Mouse (Mus musculus): ENCODE measurements around the gene Unc13d.

Gene Unc13d

DNA sequence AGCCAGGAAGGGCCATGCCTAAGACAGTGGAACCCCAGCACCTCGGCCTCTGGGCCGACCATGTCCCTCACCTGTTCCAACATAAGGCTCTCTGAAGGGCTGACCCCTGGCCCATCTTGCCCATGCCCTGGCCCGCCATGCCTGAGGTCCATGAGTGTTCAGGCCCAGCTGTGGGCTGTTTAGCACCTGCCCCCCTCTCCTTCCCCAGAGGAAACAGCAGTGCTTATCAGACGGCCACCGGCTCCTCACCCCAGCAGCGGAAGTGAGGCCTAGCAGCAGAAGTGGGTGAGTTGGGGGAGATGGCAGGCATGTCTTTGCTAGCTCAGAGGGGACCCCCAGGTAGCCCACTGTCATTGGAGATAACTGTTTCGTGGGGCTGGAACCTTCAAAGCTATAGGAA is 925 bp downstream of the Unc13d start:
- no peak for DNase-seq (ENCODE audit: low spot score)

DNA sequence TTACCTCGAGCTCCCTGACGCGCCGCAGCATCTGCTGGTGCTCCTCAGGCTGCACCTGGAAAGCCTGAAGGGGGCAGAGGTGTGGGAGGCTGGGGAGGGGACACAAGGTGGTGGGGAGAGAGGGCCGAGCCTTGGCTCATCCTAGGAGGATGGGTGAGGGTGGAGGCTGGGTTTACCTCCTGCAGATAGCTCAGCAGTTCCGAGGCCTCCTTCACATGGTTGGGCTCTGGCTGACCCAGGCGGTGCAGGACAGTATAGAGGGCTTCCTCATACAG is 1.6 kb downstream of the Unc13d start:
- no peak for DNase-seq (ENCODE audit: low spot score)

DNA sequence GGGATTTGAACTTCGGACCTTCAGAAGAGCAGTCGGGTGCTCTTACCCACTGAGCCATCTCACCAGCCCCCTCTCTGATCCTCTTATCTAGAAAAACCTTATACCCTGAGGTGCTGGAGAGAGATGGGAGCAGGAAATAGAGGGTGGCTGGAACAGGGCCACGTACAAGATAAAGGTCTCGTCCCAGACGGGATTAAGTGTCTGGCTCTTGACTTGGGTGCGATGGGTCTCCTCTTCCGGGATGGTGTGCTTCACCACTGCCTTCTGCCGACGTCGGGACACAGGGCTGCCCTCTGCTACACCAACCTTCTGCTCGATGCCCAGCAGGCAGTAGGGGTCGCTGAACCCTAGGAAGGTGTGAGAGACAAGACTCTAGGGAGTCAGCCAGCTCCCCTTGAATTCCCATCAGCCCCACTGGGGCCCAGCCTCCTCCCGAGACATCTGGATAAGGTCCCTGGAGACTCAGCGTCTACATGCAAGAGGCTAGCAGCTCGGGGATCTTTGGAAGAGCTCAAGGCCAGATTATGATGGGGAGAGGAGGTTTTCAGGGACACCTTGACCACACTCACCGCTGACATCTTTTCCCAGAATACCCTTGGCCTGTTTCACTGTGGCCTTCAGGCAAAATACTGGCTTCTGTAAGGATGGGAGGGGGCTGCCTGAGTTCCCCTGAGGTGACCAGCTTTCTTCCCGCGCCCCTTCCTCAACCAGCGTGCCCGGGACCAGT is 2.1 kb downstream of the Unc13d start:
- no peak for DNase-seq (ENCODE audit: low spot score)

DNA sequence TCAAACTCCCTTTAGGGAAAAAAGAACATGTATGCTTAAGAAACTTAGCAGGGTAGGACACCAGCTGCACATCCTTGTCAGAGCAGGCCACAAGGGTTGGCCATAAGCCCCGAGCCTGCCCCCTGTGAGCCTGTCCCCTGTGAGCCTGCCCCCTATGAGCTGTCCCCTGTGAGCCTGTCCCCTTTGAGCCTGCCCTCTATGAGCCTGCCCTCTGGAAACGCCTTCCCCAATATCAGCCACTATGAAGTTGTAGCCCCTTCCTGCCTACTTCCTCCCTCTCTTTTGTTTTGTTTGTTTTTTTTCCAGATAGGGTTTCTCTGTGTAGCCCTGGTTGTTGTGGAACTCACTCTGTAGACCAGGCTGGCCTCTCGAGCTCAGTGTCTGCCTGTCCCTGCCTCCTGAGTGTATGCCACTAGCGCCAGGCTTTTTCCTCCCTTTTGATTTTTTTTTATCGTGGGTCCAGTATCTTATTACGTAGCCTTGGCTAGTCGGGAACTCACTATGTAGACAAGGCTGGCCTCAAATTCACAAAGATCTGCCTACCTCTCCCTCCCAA is 3.2 kb downstream of the Unc13d start:
- no peak for DNase-seq (ENCODE audit: low spot score)

DNA sequence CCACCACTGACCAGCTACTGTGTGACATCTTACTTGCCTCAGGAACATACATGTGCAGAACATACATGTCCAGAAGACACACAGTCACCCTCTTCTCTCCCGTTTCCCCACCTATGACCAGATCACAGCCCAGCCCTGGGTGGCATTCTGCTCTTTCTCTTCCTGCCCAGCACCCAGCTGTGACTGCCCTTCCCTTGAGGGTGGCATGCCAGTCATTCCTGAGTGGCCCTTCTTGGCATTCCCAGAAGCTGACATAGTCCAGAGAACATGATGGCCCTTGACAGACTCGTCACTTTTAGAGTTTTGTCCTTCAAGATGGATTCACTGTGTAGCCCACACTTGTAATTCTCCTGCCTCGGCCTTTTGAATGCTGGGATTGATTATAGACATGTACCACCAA is 5.2 kb downstream of the Unc13d start:
- no peak for DNase-seq (ENCODE audit: low spot score)

DNA sequence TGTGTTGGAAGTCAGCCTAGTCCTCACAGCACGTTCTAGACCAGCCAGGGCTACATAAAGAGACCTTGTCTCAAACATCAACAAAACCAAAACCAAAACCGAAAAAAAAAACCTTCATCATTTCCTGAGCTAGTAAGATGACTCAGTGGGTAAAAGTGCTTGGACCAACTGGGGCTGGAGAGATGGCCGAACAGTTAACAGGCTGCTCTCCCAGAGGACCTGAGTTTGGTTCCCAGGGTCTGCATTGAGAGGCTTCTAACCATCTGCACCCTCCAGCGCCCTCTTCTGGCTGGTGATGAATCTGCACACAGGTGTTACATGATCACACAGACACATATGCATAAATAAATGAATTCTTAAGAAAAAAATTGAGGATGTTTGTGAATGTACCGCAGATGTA is 6.3 kb downstream of the Unc13d start:
- DNase-seq (ENCODE audit: low spot score), result no peak

DNA sequence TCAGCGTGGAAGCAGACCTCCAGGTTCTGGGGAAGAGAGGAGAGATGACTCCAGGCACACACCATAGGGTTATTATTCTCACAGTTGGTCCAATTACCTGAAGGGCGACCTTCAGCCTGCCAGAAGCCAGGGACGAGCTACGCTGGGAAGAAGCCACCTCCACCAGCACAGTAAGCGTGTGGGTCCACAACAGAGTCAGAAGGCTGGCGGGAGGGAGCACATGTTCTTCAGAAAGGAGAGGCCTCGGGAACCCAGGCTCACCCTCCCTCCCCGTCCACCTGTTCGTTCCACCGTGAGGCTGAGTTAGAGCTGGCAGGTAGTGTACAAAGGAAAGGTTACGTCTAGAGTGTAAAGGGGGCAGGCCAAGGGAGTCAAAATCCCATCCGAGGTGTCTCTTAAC is 12.4 kb downstream of the Unc13d start:
- no peak for DNase-seq (ENCODE audit: low spot score)

DNA sequence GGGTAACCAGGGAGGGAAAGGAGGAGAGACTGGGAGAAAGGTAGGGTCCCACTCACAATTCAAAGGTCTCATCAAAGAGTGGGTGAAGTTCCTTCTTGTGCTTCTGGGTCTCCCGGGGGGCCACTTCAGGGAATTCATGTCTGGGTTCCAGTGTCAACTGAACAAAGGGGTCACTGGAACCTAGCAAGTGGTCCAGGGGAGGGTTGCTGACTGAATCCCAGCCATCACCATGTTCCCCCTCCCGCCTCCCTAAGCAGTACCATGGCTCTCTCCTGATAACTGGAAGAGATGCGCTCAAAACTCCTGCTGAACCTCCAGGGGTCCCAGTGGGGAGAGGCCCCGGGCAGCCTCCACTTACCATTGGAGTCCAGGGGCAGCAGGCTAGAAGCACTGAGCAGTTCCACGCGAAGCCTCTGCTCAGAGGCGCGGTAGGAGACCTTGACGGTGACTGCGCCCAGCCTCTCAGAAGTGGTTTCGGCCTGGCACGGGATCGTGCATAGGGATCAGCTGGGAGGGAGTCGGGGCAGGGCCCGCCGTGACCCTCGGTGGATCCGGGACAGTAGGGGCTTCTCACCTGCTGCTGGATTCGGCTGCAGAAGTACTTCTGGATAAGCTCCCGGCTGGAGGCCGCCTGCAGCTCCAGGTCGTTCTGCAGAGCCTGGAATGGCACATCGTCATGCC is 13.4 kb downstream of the Unc13d start:
- no peak for DNase-seq (ENCODE audit: low spot score)

DNA sequence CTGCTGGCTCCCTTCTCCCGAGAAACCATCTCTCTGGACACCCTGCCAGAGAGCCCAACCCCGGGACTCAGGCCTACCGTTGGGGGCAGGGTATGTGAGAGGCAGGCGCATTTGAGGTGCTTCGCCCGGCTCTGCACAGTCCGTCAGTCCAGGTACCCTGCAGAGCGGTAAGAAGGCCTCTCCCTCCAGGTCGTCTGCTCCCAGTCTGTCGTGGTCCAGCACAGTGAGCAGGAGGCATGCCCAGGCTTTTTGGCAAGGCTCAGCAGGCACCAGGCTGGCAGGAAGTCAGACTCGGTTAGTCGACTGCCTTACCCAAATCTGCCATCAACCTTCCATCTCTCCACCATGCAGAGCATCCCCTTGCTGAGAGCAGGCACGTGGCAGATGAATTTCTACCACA is 14.2 kb downstream of the Unc13d start:
- no peak for DNase-seq (ENCODE audit: low spot score)

DNA sequence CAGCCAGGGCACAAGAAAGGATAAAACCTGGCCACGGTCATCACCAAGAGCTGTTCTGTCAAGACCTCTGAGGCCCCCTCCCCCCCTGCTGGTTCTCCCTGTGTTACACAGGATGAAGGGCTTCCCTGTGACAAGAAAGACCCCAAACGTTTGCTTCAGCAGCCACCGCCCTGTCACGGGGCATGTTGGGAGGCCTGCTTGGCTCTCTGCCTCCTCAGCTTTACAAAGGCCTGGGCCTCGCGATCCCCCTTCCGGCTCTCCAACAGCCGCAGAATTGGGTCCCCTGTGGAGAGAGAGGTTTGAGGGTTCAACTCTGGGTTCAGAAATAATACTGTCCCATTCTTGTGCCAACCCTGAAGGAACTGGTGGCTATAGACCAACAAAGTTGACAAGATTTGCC is 15.2 kb downstream of the Unc13d start:
- no peak for DNase-seq (ENCODE audit: low spot score)

DNA sequence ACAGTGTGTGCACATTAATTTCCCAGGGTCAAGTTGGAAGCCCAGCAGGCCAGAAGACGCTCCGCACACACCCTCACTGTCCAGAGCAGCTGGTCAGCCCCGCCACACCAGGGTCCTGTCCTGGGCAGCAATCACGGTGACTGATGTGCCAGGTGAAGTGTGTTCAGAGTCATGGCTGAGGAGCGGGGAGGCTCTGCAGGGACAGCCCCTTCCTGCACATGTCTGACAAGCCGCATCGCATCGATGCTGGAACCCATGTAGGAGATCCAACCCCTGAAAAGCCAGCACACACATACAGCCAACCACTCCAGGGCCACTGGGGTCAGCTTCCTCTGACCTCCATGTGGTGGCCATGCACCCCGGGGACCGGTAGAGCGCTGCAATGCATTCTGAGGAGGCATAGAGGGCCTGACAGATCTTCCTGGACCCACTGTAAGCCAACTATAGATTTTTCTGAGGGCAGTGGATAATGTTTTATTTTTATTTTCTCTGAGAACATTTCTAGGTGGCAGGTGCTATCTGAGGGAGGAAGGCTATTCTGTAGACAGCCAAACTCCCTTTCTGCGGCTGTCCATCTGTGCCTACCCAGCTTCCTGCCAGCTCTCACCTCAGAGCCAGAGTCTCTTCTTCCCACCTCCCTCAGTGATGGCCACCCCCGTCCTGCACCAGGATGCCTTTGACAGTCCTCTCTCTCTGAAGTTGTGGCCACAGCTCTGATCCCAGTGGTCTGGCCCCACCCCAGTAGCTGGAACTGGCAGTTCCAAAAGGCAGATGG is 15.9 kb downstream of the Unc13d start:
- no peak for DNase-seq (ENCODE audit: low spot score)

DNA sequence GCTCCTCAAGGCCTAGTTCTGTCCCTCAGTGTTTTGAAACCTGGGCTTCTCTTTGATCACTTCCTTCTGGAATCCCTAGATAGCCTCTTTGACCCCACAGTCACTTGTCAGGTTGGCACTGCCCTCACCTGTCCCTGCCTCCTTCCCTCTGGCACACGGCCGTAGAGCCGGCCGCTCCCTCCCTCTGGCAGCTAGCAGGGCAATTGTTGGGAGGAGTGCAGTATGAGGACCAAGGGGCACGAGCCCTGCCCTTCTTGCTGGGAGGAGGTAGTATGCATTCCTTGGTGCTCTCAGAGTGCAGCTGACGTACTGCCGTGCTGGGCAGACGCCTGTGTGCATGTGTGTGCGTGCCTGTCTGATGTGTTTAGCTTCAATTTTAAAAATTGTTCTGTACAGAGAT is 17.2 kb downstream of the Unc13d start:
- no peak for DNase-seq (ENCODE audit: low spot score)

DNA sequence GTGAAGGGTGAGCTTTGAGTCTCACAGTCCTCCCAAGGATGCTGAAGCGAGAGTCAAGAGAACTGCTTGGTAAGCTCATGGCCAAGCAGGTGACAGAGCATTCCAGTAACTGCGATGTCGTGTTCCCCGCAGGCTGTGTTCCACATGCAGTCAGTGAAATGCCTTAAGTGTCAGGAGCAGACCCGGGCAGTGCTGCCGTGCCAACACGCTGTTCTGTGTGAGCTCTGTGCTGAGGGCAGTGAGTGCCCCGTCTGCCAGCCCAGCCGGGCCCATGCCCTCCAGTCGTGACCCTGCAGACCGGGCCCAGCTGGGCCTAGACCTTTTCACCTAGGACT is 18.1 kb downstream of the Unc13d start:
- DNase-seq (ENCODE audit: low spot score), result no peak

DNA sequence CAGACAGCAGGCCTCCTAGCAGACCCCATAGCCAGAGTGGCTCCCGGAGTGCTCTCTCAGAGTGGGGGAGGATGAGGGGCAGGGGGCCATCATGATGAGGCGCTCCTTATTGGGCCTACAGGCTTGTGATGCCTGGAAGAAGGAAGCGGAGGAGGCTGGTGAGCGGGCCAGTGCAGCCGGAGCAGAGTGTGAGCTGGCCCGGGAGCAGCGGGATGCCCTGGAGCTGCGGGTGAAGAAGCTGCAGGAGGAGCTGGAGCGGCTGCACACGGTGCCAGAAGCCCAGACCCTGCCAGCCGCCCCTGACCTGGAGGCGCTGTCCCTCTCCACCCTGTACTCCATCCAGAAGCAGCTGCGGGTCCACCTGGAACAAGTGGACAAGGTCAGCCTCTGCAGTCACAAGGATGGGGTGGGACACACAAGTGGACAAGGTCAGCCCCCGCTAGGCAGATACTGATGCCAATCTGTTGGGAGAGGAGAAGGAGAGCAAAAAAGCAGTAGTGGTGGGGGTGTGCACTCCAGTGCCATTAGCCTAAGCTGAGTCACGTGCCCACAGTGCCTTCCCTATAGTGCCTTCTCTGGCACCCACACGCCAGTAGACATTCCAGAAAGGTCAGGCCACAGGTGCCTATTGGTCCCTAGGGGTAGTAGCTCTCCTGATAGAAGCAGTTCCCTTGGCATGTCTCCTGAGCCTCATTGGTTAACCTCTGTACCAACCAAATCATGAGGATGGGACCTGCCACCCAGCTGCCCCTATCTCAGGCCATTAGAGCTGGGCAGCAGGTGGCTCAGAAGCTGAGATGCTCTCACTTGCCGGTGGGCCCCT is 18.7 kb downstream of the Unc13d start:
- no peak for DNase-seq (ENCODE audit: low spot score)

DNA sequence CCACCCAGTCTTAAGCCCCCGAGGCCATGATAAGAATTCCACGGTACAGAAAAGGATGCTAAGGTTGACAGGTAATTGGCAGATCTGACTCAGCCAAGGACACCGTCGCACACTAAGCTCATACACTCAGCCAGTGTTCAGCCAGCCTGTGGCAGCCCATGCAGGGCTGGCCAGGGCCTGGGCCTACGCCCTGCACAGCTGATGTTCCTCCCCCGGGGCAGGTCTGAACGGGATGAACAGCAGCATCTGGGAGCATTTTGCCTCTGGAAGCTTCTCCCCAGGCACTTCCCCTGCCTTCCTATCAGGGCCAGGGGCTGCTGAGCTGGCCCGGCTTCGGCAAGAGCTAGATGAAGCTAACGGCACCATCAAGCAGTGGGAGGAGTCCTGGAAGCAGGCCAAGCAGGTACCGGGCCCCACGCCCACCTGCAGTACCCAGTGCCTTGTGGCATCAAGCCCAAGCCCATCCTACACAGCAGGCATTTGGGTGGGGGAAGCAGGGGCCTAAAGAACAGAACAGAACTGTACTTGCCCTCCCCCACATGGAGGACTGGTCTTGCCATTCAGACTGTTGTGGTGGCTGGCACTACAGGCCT is 19.6 kb downstream of the Unc13d start:
- no peak for DNase-seq (ENCODE audit: low spot score)

DNA sequence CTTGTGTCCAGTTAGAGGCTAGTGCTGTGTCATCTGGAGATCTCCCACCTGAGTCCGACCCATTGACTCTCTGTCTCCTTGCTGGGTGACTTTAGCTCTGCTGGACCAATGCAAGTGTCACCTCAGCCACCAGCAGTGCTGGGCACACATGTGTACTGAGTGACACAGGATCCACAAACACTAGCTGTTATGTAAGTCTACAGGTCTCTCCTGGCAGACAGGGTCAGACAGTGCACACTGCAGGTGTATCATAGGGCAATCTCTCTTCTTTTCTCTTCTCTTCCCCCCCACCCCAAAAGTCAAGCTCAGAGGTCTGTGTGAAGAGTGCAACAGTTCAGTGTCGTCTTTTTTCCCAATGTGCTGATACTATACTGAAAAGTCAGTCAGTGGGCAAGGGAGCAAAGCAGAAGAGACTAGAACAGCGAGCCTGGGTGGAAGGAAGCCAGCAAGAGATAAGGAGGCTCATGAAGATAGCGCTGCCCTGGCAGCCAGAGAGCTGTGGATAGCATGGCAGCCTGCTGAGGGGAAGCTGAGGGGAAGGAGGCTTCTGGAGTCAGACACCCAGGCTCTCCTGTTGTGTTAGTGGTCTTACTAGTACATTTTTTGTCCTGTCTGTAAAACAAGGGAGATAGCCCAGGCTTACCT is 20.4 kb downstream of the Unc13d start:
- DNase-seq (ENCODE audit: low spot score), result no peak

DNA sequence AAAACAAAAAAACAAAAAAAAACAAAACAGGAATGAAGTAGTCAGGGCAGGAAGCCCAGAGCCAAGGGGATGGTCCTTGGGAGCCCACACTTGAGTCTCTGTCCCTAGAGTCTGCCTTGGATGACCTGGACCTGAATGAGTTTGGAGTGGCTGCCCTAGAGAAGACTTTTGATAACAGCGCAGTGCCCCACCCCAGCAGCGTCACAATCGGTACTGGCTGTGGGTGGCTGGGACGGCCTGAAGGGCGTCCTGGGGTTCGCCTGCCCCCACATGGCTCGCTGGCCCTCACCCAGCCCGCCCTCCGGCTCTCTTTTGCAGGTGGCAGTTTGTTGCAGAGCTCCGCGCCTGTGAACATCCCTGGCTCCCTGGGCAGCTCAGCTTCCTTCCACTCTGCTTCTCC is 21.9 kb downstream of the Unc13d start:
- no peak for DNase-seq (ENCODE audit: low spot score)

DNA sequence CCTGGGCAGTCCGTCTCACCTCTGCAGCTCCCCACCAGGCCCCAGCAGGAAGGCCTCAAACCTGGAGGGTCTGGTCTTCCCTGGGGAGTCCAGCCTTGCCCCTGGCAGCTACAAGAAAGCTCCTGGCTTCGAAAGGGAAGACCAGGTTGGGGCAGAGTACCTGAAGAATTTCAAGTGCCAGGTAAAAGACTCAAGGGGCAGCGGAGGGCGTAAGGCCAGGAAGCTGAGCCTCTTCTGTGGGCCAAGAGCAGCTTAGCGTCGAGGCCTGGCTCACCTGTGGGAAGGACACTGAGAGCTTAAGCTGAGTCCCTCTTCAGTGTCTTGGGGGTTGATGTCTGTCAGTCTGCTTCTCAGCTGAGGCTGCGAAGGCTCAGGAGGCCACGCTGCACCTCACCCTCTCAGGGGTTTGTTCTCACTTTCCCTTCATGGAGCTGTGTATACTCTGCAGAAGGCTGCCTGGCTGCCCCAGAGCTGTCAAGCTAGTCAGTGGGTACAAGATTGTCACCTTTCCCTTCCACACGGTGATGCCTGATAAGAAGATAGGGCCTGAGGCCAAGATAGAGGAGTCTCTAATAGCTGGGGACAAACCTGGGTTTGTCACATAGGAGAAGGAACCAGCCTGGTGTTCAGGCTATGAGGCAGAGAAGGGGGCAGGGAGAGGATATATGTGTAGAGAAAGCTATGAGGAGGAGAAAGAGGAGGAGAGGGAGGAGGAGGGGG is 24.1 kb downstream of the Unc13d start:
- no peak for DNase-seq (ENCODE audit: low spot score)

DNA sequence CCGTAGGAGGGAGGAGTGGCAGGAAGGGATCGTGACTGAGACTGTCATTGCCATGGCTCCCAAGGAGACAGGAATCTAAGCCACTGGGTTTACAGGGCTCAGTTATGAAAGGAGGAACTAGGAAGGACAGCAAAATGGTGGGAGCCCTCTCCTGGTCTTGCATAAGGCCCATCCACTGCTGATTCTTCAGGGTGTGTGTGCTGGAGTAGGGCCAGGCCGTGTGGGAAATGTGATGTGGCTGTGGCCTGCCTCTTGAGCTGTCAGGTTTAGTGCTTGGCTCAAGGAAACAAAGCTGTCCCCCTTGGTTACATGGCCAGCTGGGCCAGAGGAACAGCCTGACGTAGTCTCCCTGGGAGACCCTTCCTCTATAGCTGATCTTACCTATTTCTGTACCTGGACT is 27.6 kb downstream of the Unc13d start:
- no peak for DNase-seq (ENCODE audit: low spot score)

DNA sequence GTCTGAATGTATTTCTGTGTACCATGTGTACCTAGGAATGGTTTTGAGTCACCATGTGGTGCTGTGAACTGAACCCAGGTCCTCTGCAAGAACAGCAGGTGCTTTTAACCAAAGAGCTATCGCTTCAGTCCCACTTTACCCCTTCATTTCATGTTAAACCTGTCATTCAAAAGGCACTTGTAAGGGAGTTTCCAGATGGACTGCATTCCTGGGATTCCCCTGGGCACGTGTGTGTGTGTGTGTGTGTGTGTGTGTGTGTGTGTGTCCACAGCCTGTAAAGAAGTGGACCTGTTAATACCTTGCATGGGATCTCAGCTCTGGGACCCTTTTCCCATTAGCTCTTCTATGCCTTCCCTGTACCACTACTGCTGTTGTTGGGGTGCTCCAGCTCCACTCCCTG is 28.2 kb downstream of the Unc13d start:
- no peak for DNase-seq (ENCODE audit: low spot score)

DNA sequence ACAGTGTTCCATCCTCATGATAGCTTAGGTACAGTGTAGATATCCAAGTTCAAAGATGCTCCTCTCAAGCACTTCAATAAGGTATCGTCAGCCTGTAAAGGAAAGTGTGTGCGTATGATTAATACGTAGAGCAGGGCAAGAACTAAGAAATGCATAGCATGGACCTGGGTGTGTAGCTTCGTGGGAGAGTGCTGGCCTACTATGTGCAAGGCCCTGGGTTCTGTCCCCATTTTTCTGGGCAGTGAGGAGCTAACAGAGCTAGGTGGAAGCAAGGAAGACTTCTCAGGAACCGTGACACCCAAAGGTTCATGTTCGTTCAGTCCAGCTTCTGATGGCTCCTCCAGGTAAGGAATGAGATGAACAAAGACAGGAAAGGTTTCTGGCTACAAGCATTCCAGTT is 32.6 kb downstream of the Unc13d start:
- DNase-seq (ENCODE audit: low spot score), result no peak
